Mouse (Mus musculus): ENCODE data around the gene Apaf1.

DNA sequence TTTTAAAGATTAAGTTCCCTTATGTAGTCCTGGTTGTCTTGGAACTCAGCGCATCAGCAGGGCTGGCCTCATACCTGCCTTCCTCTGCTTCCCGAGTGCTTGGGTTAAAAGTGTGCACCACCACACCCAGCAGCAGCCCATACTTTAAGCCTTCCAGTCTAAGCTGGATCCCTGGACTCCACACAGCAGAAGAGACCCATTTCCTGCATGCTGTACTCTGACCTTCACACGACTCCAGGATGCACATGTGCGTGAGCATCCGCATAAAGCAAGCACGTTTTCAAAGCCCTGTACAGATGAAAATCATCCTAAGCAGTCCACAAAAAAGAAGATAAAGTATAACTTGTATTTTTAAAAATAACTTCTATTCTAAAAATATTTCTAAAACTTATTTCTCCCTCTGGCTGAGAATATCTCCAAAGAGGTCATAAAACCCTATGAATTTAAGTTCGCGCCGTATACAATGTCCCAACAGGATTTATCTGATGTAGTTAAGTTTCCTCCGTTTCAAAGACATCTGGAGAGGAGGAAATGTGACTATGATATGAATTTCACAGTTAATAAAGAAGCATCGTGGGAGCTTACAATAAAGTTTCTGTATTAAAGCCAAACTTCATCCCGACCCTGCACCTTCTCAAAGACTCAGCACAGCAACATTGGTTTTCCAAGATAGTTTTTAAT, 76.6 kb downstream of the Apaf1 start:
- TF ChIP-seq CHD2 (IDR thresholded peaks at IDR 0.05; ENCODE audit: low read depth, low read length): no peak
- no peak for TF ChIP-seq ZC3H11A (IDR thresholded peaks at IDR 0.05; ENCODE audit: borderline replicate concordance, low read depth, low read length)
- no peak for TF ChIP-seq MAFK (IDR thresholded peaks at IDR 0.05; ENCODE audit: insufficient read depth, low read depth, low read length)
- TF ChIP-seq ZNF384 (IDR thresholded peaks at IDR 0.05; ENCODE audit: low read depth, low read length): no peak
- no peak for TF ChIP-seq HCFC1 (IDR thresholded peaks at IDR 0.05; ENCODE audit: borderline replicate concordance, insufficient read depth, low read length)
